Mouse (Mus musculus) megakaryocyte, embryonic 14.5 days (primary cell): ENCODE measurements around the gene Slc22a8. TPM values are rescaled to one million over a fixed set of nuclear protein-coding genes. Genes with fewer than 3 reads are reported as not detected.

Source experiments
- H3K27me3 ChIP-seq: replicated peaks from 2 replicates; pipeline ENCODE3; 2012; ENCODE audit warnings: inconsistent platforms
- H3K36me3 ChIP-seq: replicated peaks from 2 replicates; pipeline ENCODE3; 2012; ENCODE audit warnings: low read length, inconsistent platforms, mixed read lengths
- H3K4me1 ChIP-seq: 2 replicates; pipeline ENCODE4 v1.6.1; 2012; ENCODE audit warnings: inconsistent platforms
- H3K4me3 ChIP-seq: replicated peaks from 2 replicates; pipeline ENCODE3; 2012; ENCODE audit warnings: moderate library complexity, mild to moderate bottlenecking, inconsistent platforms
- H3K9me3 ChIP-seq: 2 replicates; pipeline ENCODE4 v1.6.1; 2012; ENCODE audit warnings: inconsistent platforms
- FLI1 ChIP-seq: IDR thresholded peaks from 2 replicates; pipeline ENCODE4 v1.6.1; 2012; ENCODE audit warnings: low read length, inconsistent platforms, mixed read lengths
- GATA1 ChIP-seq: IDR thresholded peaks from 3 replicates; pipeline ENCODE4 v1.6.1; 2012; ENCODE audit warnings: mixed read lengths, low read length, inconsistent platforms, borderline replicate concordance
- polyA plus RNA-seq: library from polyadenylated mRNA; stranded (reverse); fragments of >175 nt; gene quantifications from 2 replicates; pipeline ENCODE4 v1.2.3, GENCODE M21; 2012; ENCODE audit warnings: low replicate concordance; ENCODE audit not compliant: insufficient read depth

Gene Slc22a8
- polyA plus RNA-seq, 1 experiment = not detected

DNA sequence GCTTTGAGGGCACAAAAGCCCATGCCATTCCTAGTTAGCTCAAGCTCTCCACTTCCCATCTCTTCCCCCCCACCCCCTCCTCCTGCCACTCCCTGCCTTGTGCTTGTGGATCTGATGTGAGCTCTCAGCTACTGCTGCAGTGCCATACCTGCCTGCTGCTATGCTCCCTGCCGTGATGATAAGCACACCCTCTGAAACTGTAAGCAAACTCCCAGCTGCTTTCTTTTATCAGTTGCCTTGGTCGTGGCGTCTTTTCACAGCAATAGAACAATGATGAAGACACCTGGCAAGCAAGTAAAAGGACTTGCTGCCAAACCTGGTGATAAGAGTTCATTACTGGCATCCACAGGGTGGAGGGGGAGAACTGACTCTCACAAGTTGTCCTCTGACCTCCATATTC lies 18.6 kb upstream of the Slc22a8 start:
- Histone ChIP-seq H3K27me3 (peaks cover 7% of the 10 kb centered on the region), H3K36me3 (no peaks in the 10 kb centered on the region)
- TF ChIP-seq FLI1 (no peak), GATA1 (no peak)

DNA sequence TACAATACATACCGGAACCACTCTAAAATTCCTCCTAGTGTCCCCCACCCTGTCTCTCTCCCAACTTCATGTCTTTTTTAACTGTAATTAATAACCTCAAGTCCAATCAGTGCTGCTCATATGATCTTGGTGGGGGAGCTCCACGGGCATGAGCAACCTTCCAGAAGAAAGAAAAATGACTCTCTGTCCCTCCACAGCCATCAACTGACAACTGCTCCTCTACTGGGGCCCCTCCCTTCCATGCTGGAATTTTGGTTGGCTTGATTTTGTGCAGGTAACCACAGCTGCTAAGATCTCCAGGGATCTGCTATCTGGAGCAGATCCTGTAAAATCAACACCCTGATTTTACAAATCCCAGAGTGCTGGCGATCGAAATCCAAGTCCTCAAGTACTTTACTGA lies 13.6 kb upstream of the Slc22a8 start:
- TF ChIP-seq FLI1 = no peak
- TF ChIP-seq GATA1 = no peak
- peaks cover 8% of the 10 kb centered on the region for H3K4me1 ChIP-seq
- no peaks in the 10 kb centered on the region for H3K36me3 ChIP-seq
- H3K4me3 ChIP-seq = no peak overlapping the region
- peaks cover 12% of the 10 kb centered on the region for H3K27me3 ChIP-seq
- H3K9me3 ChIP-seq = no peaks in the 10 kb centered on the region

More for the DNA sequence above, 18.6 kb upstream of the Slc22a8 start:
- no peaks in the 10 kb centered on the region for H3K9me3 ChIP-seq
- peaks cover 19% of the 10 kb centered on the region for H3K4me1 ChIP-seq
- no peak overlapping the region for H3K4me3 ChIP-seq

DNA sequence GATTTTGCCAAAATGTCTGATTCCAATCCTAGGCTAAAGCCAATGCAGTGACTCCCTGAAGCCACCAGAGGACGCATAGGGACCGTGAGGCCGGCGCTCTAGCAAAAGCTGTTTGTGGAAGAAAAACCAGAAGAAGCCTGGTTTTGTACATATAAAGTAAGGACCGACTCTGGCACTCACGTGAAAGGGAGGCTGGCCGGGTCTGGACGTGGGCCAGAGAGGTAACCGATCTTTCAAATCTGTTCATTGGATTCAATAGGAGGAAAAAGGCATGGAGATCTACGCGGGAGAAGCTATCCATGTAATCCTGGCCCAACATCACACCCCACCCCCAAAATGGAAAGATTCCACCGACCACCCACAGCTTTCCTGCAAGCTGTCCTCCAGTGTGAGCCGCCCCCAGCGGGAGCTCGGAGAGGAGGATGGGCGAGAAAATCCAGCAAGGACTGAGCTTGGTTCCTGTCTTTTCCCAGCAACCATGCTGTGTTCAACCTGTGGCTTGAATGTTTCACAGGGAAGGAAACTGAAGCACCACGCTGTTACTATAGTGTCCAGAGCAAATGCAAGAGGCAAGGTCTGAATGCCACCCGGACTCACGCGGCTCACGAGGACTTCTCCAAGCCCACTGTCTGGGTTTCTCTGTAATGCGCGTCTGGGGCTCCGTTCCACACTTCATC lies 12.6 kb upstream of the Slc22a8 start:
- H3K9me3 ChIP-seq = no peaks in the 10 kb centered on the region
- TF ChIP-seq GATA1 = no peak
- no peak for TF ChIP-seq FLI1
- H3K4me1 ChIP-seq = peaks cover 8% of the 10 kb centered on the region
- H3K36me3 ChIP-seq = no peaks in the 10 kb centered on the region
- H3K27me3 ChIP-seq = peaks cover 9% of the 10 kb centered on the region
- peak overlapping the region; percentile 77 for H3K4me3 ChIP-seq

DNA sequence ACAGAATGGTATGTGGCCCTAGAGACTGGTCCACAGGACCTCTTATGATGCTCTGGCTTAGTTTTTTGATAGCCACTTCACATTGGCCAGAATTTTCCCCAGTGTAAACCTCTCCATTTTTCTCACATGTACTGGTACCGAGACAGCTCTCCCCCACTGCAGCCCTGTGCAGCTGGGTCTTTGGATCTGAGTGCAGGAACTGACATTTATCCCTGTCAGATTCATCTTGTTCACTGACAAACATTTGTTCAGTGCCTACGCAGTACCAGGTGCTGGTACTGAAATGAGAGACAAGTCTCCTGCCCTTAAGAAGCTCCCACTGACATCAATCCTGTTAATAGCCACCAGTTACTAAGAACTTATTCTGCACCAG lies 12.1 kb upstream of the Slc22a8 start:
- Histone ChIP-seq H3K4me3 (no peak overlapping the region), H3K9me3 (no peaks in the 10 kb centered on the region), H3K27me3 (peaks cover 11% of the 10 kb centered on the region), H3K36me3 (no peaks in the 10 kb centered on the region), H3K4me1 (peaks cover 8% of the 10 kb centered on the region)
- TF ChIP-seq FLI1 (no peak), GATA1 (no peak)

DNA sequence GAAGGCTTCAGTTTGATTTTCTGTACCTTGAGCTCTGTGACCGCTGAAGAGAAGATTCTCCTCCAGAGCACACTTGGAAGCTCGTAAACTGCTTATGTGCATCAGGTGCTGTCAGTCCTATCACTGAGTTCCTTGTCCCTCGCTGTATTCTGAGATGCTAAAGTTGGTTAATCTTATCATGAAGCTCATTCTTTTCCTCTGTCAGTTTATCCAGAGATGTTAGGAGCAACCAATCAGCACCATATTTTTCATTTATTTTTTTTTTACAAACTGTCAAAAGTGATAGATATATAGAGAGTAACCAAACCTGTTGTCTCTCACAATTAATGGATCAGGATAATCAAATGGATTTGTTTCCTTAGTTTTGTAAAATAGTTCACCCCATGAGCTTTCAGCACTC lies 5.8 kb upstream of the Slc22a8 start:
- Histone ChIP-seq H3K9me3 (no peaks in the 10 kb centered on the region), H3K4me1 (peaks cover 13% of the 10 kb centered on the region), H3K36me3 (no peaks in the 10 kb centered on the region), H3K4me3 (no peak overlapping the region), H3K27me3 (peaks cover 2% of the 10 kb centered on the region)
- TF ChIP-seq GATA1 = no peak

DNA sequence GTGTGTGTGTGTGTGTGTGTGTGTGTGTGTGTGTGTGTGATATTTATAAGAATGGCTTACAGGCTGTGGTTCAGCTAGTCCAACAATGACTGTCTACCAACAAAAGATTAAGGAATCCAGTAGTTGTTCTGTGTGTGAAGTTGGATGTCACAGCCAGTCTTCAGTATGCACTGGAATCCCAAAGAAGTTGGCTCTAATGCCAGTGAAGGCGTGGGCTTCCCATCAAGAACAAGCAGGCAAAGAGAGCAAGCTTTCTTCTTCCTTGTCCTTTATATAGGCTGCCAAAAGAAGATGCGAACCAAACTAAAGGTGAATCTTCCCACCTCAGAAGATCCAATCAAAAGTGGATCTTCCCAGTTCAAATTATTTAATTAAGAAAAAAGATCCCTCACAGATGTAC lies 5.2 kb upstream of the Slc22a8 start:
- H3K36me3 ChIP-seq = no peaks in the 10 kb centered on the region
- TF ChIP-seq GATA1 = no peak
- no peak for TF ChIP-seq FLI1

DNA sequence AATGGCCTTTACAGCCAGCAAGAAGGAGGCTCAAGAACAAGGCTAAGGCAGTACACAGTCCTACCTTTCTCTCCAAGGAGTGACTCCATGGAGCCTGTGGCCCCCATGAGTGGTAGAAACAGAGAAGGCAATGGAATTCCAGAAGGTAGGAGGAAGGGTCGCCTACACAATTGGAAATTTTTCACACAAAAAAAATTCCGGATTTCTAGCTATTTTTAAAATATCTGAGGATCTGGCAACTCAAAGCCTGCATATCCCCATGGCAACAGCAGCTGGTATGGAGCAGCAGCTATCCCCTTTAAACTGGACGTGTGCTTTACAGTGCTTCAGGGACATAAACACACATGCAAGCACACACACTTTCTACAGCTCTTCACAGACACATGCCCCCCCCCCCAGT lies 4.7 kb upstream of the Slc22a8 start:
- no peaks in the 10 kb centered on the region for H3K9me3 ChIP-seq
- no peak overlapping the region for H3K4me3 ChIP-seq
- TF ChIP-seq FLI1 (no peak), GATA1 (no peak)
- peaks cover 2% of the 10 kb centered on the region for H3K27me3 ChIP-seq
- H3K36me3 ChIP-seq = no peaks in the 10 kb centered on the region
- H3K4me1 ChIP-seq = peaks cover 20% of the 10 kb centered on the region

More for the DNA sequence above, 5.2 kb upstream of the Slc22a8 start:
- H3K4me1 ChIP-seq = peaks cover 15% of the 10 kb centered on the region
- H3K27me3 ChIP-seq = peaks cover 2% of the 10 kb centered on the region
- H3K4me3 ChIP-seq = no peak overlapping the region
- no peaks in the 10 kb centered on the region for H3K9me3 ChIP-seq

DNA sequence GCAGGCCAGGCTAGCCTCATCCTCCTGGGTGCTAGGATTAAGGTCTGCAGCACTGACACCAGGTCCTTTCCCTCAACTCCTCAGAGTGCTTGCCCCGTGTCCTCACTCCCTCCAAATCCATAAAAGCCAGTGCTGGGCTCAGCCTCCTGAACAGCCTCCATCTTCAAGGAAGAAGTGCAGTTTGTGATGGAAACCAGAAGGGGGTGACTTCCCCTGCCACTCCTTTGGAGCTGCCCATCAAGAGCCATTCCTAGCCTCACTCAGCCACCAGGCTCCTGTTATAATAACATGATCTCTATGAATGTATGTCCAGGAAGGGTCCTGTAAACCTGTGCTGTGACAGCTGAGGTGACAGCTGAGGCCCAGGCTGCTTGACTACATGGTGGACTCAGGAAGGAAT lies 3.7 kb upstream of the Slc22a8 start:
- H3K36me3 ChIP-seq = no peaks in the 10 kb centered on the region
- no peaks in the 10 kb centered on the region for H3K9me3 ChIP-seq
- H3K27me3 ChIP-seq = peaks cover 2% of the 10 kb centered on the region
- TF ChIP-seq FLI1 (no peak), GATA1 (no peak)
- peaks cover 30% of the 10 kb centered on the region for H3K4me1 ChIP-seq
- H3K4me3 ChIP-seq = no peak overlapping the region

DNA sequence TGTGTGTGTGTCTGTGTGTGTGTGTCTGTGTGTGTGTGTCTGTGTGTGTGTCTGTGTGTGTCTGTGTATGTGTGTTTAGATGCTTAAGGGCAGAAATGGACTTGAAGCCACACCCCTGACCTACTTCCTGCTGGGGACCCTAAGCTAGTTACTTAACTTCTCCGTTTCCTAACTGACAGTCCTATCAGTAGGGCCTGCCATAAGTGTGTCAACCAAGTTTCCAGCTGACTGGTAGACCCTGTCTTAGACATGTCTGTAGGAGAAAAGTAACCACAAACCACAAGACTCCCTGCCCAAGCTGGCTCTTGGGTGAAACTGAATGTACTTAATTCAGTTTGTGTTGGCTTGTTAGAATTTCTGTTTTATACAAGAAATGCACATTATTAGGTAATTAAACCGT lies 1.1 kb downstream of the Slc22a8 start:
- TF ChIP-seq GATA1 (no peak; the same call in 2 of the 3 replicates), FLI1 (no peak)
- Histone ChIP-seq H3K36me3 (no peaks in the 10 kb centered on the region), H3K4me1 (peaks cover 55% of the 10 kb centered on the region), H3K27me3 (peaks cover 12% of the 10 kb centered on the region), H3K9me3 (no peaks in the 10 kb centered on the region), H3K4me3 (no peak overlapping the region)

DNA sequence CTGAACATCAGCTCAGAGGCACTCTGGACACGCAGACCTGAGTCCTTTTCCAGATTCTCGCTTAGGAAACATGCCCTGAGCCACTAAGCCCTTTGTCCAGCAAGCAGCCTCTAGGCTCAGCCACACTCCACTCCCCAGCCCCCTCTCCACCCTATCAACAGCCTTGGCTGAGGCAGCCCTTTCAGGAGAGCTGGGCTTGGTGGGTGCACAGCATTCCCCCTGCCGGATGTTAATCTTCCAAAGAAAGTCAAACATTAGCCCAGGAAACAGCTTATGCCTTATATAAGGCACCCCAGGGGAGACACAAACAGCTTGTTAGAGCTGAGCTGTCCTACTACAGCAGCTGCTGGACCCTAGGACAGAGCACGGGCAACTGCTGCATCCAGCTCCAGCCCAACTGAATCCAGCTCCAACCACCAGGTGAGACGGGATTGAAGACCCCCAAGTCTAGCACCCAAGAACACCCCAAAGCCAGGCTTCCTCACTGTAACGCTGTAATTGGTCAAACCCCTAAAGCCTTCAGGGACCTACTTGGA lies 1.9 kb downstream of the Slc22a8 start:
- TF ChIP-seq FLI1 (no peak), GATA1 (no peak)
- Histone ChIP-seq H3K4me3 (peak overlapping the region; percentile 6), H3K27me3 (peaks cover 20% of the 10 kb centered on the region), H3K9me3 (no peaks in the 10 kb centered on the region), H3K36me3 (no peaks in the 10 kb centered on the region), H3K4me1 (peaks cover 50% of the 10 kb centered on the region)
